In genomic region chr6:88941628-88942027, GRCm38 (mm10) we compare ENCODE assay signal across 10 mouse cellular contexts. TPM values are rescaled to one million over a fixed set of nuclear protein-coding genes. Genes with fewer than 3 reads are reported as not detected.
A peak's percentile ranks its signal among the peaks of the same experiment; 100 is the strongest.
DNase-seq lines count a peak whose midpoint lies in the region; ATAC-seq and TF ChIP-seq lines count a peak whose summit lies in the region.
"Had no signal": no experiment of that assay in that cellular context is flagged by ENCODE, and none has a peak within 500 bp of the region (broad histone marks: within the 10 kb centered on the region; RNA-seq: fewer than 3 reads in every experiment).

No protein-coding gene starts in this region.

- peaks cover 8% of the 10 kb centered on the region for H3K4me1 ChIP-seq in lung, adult 2 months (ENCODE audit: control insufficient read depth, insufficient read depth, low read length)
- peaks cover 83% of the 10 kb centered on the region for H3K4me1 ChIP-seq in forebrain, embryonic 12.5 days
- peaks cover 61% of the 10 kb centered on the region for H3K4me1 ChIP-seq in heart, embryonic 15.5 days (replicated peaks)
- H3K4me1 ChIP-seq in midbrain, embryonic 16.5 days (ENCODE audit: control insufficient read depth, insufficient read depth, low read length), result peaks cover 63% of the 10 kb centered on the region

- H3K27me3 ChIP-seq in forebrain, embryonic 12.5 days, result peaks cover 3% of the 10 kb centered on the region; the same call in 1 of the 2 replicates
- no peaks in the 10 kb centered on the region for H3K27me3 ChIP-seq in heart, embryonic 15.5 days
- no peaks in the 10 kb centered on the region for H3K27me3 ChIP-seq in midbrain, embryonic 16.5 days (ENCODE audit: control insufficient read depth, insufficient read depth, low read depth, low read length)
- H3K27me3 ChIP-seq: embryonic facial prominence, embryonic 13.5 days; neural tube, embryonic 12.5 days had no signal

- no peaks in the 10 kb centered on the region for H3K9me3 ChIP-seq in forebrain, embryonic 12.5 days
- H3K9me3 ChIP-seq in heart, embryonic 15.5 days (replicated peaks), result no peaks in the 10 kb centered on the region
- H3K9me3 ChIP-seq in midbrain, embryonic 16.5 days (replicated peaks; ENCODE audit: control insufficient read depth, low read length, poor library complexity, severe bottlenecking), result no peaks in the 10 kb centered on the region
- H3K9me3 ChIP-seq: embryonic facial prominence, embryonic 13.5 days; neural tube, embryonic 12.5 days had no signal

- WGBS in lung, adult 2 months, result 42% methylated on average over 4 of the region's 4 CpGs
- 80% methylated on average over 4 of the region's 4 CpGs for WGBS in forebrain, embryonic 12.5 days
- 32% methylated on average over 4 of the region's 4 CpGs for WGBS in heart, embryonic 15.5 days
- WGBS in midbrain, embryonic 16.5 days, result 51% methylated on average over 4 of the region's 4 CpGs

- peak overlapping the region; percentile 82 for H3K27ac ChIP-seq in forebrain, embryonic 12.5 days
- peak overlapping the region; percentile 92 for H3K27ac ChIP-seq in heart, embryonic 15.5 days
- H3K27ac ChIP-seq in midbrain, embryonic 16.5 days (ENCODE audit: low read length), result peak overlapping the region; percentile 84
- H3K27ac ChIP-seq: embryonic facial prominence, embryonic 13.5 days had no signal

- H3K36me3 ChIP-seq in forebrain, embryonic 12.5 days (replicated peaks), result no peaks in the 10 kb centered on the region
- no peaks in the 10 kb centered on the region for H3K36me3 ChIP-seq in heart, embryonic 15.5 days
- H3K36me3 ChIP-seq in midbrain, embryonic 16.5 days (ENCODE audit: control insufficient read depth, insufficient read depth, low read length), result no peaks in the 10 kb centered on the region
- H3K36me3 ChIP-seq: embryonic facial prominence, embryonic 13.5 days; neural tube, embryonic 12.5 days had no signal

- TF ChIP-seq CTCF in lung, adult 2 months (IDR thresholded peaks at IDR 0.05; ENCODE audit: insufficient read depth, low read length), result no peak

- H3K4me3 ChIP-seq in lung, adult 2 months (replicated peaks; ENCODE audit: extremely low read depth, low read depth, low read length), result no peak overlapping the region
- H3K4me3 ChIP-seq in forebrain, embryonic 12.5 days (replicated peaks), result no peak overlapping the region
- no peak overlapping the region for H3K4me3 ChIP-seq in heart, embryonic 15.5 days
- no peak overlapping the region for H3K4me3 ChIP-seq in midbrain, embryonic 16.5 days (ENCODE audit: low read depth, low read length)
- H3K4me3 ChIP-seq: embryonic facial prominence, embryonic 13.5 days; neural tube, embryonic 12.5 days had no signal

- no peak overlapping the region for H3K9ac ChIP-seq in forebrain, embryonic 12.5 days
- H3K9ac ChIP-seq in heart, embryonic 15.5 days, result peak overlapping the region; percentile 25; the same call in 1 of the 2 replicates
- no peak overlapping the region for H3K9ac ChIP-seq in midbrain, embryonic 16.5 days (ENCODE audit: low read depth, low read length)
- H3K9ac ChIP-seq: embryonic facial prominence, embryonic 13.5 days; neural tube, embryonic 12.5 days had no signal

- H3K4me2 ChIP-seq in forebrain, embryonic 12.5 days, result no peak overlapping the region; the same call in 1 of the 2 replicates
- H3K4me2 ChIP-seq in heart, embryonic 15.5 days, result peak overlapping the region; percentile 27; the same call in 1 of the 2 replicates
- no peak overlapping the region for H3K4me2 ChIP-seq in midbrain, embryonic 16.5 days (ENCODE audit: low read length)
- H3K4me2 ChIP-seq: embryonic facial prominence, embryonic 13.5 days had no signal

- no peak for TF ChIP-seq POLR2A in lung, adult 2 months (IDR thresholded peaks at IDR 0.05; ENCODE audit: borderline replicate concordance, extremely low read depth, low read depth, low read length)

- peak; percentile 56 for DNase-seq in lung, postnatal 25 days (ENCODE audit: low spot score)
- no peak for DNase-seq in lung, adult 2 months
- DNase-seq in kidney, postnatal 25 days, result no peak
- no peak for DNase-seq in layer of hippocampus, postnatal 14 days (ENCODE audit: low spot score in 2 of 2)
- no peak for DNase-seq in urinary bladder, postnatal 36 days (ENCODE audit: low spot score in 2 of 2)

- no peak for ATAC-seq in forebrain, embryonic 12.5 days (ENCODE audit: low FRiP score)
- peak; percentile 80 for ATAC-seq in heart, embryonic 15.5 days (replicated peaks; ENCODE audit: insufficient number of reproducible peaks, insufficient read depth, low FRiP score, low read depth)
- ATAC-seq in midbrain, embryonic 16.5 days, result no peak

RNA-seq across cellular contexts. Expression of gene Tpra1, which starts 39.6 kb away (rescaled TPM):
- 176 and 184 TPM in 2 replicates for polyA plus RNA-seq in lung, adult 2 months (2012; rRNA removed)
- 49.9 and 60.6 TPM in 2 replicates for polyA plus RNA-seq in forebrain, embryonic 12.5 days (2016; fragmentation: Nextera tagmentation; extraction: Ambion mirVana)
- polyA plus RNA-seq in heart, embryonic 15.5 days (2015; fragmentation: Nextera tagmentation; extraction: Ambion mirVana), result 41.4 and 54.7 TPM in 2 replicates
- 88.4 and 99.6 TPM in 2 replicates for polyA plus RNA-seq in midbrain, embryonic 16.5 days (2015; fragmentation: Nextera tagmentation; extraction: Ambion mirVana)
- total RNA-seq in layer of hippocampus, postnatal 14 days (2021), result 10 to 100 TPM; 36.7 to 38.0 TPM

RNA-seq across cellular contexts. Expression of gene Mcm2, which starts 43.0 kb away (rescaled TPM):
- 11.1 and 12.6 TPM in 2 replicates for polyA plus RNA-seq in lung, adult 2 months (2012; rRNA removed)
- 200 and 211 TPM in 2 replicates for polyA plus RNA-seq in forebrain, embryonic 12.5 days (2016; fragmentation: Nextera tagmentation; extraction: Ambion mirVana)
- polyA plus RNA-seq in heart, embryonic 15.5 days (2015; fragmentation: Nextera tagmentation; extraction: Ambion mirVana), result 68.2 and 94.2 TPM in 2 replicates
- polyA plus RNA-seq in midbrain, embryonic 16.5 days (2015; fragmentation: Nextera tagmentation; extraction: Ambion mirVana), result 16.2 and 20.7 TPM in 2 replicates
- 1 to 10 TPM; 5.4 to 7.8 TPM for total RNA-seq in layer of hippocampus, postnatal 14 days (2021)
